Mouse (Mus musculus) ES-Bruce4 (cell line): ENCODE data around the gene Fhl1.

Source experiments
- CTCF ChIP-seq: IDR thresholded peaks from one replicate; pipeline ENCODE4 v1.8.1; 2011; ENCODE audit warnings: low read depth, low read length
- POLR2A ChIP-seq: IDR thresholded peaks from one replicate; pipeline ENCODE4 v1.8.1; 2011; ENCODE audit warnings: low read length; ENCODE audit not compliant: insufficient read depth

- no peak for TF ChIP-seq POLR2A
- peak; percentile 5 for TF ChIP-seq CTCF
Measured at GRCm38 (mm10) chrX:56839369-56839768, 107.8 kb downstream of the Fhl1 start.
